Mouse (Mus musculus): ENCODE results near the gene Gbgt1. TPM values are rescaled to one million over a fixed set of nuclear protein-coding genes. Genes with fewer than 3 reads are reported as not detected.

Gbgt1 gene
- polyA plus RNA-seq, 1 experiment from 2014 or later = 3.7 TPM

DNA sequence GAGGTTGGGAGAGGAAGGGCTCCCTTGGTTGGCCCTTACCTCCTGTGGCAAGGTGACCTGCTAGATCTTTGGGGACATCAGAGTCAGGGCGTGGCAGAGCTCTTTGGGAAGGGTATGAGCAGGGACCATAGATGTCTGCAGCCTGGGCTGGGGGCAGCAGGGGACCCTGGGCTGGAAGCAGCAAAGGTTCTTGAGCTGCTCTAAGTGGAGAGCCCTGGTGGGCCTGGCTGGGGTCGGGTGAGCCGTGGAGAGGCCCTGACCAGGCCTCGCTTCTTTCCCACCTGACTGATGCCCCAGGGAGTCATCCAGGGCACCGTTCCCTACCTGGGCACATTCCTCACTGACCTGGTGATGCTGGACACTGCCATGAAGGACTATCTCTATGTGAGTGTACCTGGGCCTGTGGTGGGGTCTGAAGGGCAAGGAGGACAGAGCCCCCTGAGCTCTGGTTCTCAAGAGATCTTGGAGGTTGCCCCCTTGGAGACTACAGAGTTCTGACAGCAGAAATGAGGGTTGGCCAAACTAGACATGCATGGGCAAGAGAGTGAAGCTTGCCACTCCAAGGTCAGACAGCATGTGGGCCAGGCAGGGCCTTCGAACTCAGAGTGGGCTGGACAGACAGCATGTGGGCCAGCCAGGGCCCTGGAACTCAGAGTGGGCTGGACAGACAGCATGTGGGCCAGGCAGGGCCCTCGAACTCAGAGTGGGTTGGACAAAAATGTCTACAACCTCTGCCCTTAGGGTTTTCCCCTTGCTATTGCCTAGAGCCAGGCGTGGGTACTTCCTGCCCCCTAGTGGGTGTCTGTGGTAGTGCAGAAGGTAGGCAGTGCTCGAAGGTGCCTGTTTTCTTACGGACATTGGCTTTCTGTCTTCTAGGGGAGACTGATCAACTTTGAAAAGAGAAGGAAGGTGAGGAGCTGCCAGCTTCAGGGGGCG lies 50.8 kb downstream of the Gbgt1 start:
- peaks cover 53% of the 10 kb centered on the region for H3K36me3 ChIP-seq
- 54% methylated on average over 11 of the region's 11 CpGs for WGBS

DNA sequence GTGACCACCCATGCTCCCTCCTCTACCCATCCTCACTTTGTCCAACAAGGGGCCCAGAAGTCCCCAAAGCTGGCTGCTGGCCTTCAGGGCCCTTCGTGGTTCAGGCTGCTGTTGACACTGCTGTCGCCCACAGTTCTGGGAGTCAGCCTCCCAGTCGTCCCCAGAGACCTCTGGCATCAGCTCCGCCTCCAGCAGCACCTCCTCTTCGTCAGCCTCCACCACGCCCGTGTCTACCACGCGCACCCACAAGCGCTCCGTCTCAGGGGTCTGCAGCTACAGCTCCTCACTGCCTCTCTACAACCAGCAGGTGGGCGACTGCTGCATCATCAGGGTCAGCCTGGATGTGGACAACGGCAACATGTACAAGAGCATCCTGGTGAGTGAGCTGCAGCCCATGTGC lies 52.5 kb downstream of the Gbgt1 start:
- no peak overlapping the region for H3K4me2 ChIP-seq (replicated peaks)
- 93% methylated on average over 13 of the region's 13 CpGs for WGBS
- H3K4me1 ChIP-seq (replicated peaks) = no peaks in the 10 kb centered on the region
- H3K36me3 ChIP-seq = peaks cover 56% of the 10 kb centered on the region
- H3K27ac ChIP-seq = no peak overlapping the region
- ATAC-seq = no peak
- H3K4me3 ChIP-seq (replicated peaks) = no peak overlapping the region
- no peaks in the 10 kb centered on the region for H3K9me3 ChIP-seq
- no peaks in the 10 kb centered on the region for H3K27me3 ChIP-seq (replicated peaks)
- H3K9ac ChIP-seq = no peak overlapping the region

More for the DNA sequence above, 50.8 kb downstream of the Gbgt1 start:
- peak; percentile 64 for ATAC-seq
- no peak overlapping the region for H3K4me3 ChIP-seq (replicated peaks)
- no peak overlapping the region for H3K9ac ChIP-seq
- no peaks in the 10 kb centered on the region for H3K4me1 ChIP-seq (replicated peaks)
- H3K27ac ChIP-seq = no peak overlapping the region
- no peaks in the 10 kb centered on the region for H3K9me3 ChIP-seq
- H3K4me2 ChIP-seq (replicated peaks) = no peak overlapping the region
- H3K27me3 ChIP-seq (replicated peaks) = no peaks in the 10 kb centered on the region

GRCm38 (mm10) chr2:28552301-28552700 lies 55.6 kb downstream of the Gbgt1 start:
- Histone ChIP-seq H3K9me3 (no peaks in the 10 kb centered on the region), H3K36me3 (peaks cover 44% of the 10 kb centered on the region)
- 89% methylated on average over 5 of the region's 5 CpGs for WGBS

More at GRCm38 (mm10) chr2:28552301-28552700, 55.6 kb downstream of the Gbgt1 start:
- Histone ChIP-seq H3K4me2 (replicated peaks) (no peak overlapping the region), H3K4me3 (replicated peaks) (no peak overlapping the region), H3K27me3 (replicated peaks) (no peaks in the 10 kb centered on the region), H3K4me1 (replicated peaks) (no peaks in the 10 kb centered on the region), H3K9ac (no peak overlapping the region), H3K27ac (no peak overlapping the region)
- ATAC-seq = no peak

Other genes starting within 250 kb of the Gbgt1 start
- gene Ppp1r26, start 50.1 kb upstream of the Gbgt1 start, polyA plus RNA-seq (2015; fragmentation: Nextera tagmentation; extraction: Ambion mirVana) = 2.7 and 2.8 TPM in 2 replicates
- gene 1700007K13Rik, start 30.6 kb upstream of the Gbgt1 start, polyA plus RNA-seq (2015; fragmentation: Nextera tagmentation; extraction: Ambion mirVana) = not detected in 2 replicates
- gene Mrps2, start 28.8 kb upstream of the Gbgt1 start, polyA plus RNA-seq (2015; fragmentation: Nextera tagmentation; extraction: Ambion mirVana) = 62.4 and 66.0 TPM in 2 replicates
- 11.8 and 11.9 TPM in 2 replicates for gene Gm10134, start 9.2 kb downstream of the Gbgt1 start, polyA plus RNA-seq (2015; fragmentation: Nextera tagmentation; extraction: Ambion mirVana)
- 27.9 and 28.3 TPM in 2 replicates for gene Ralgds, start 16.2 kb downstream of the Gbgt1 start, polyA plus RNA-seq (2015; fragmentation: Nextera tagmentation; extraction: Ambion mirVana)
- 159 and 428 TPM in 2 replicates for gene Cel, start 66.5 kb downstream of the Gbgt1 start, polyA plus RNA-seq (2015; fragmentation: Nextera tagmentation; extraction: Ambion mirVana)
- gene Gtf3c5, start 86.9 kb downstream of the Gbgt1 start, polyA plus RNA-seq (2015; fragmentation: Nextera tagmentation; extraction: Ambion mirVana) = 31.8 and 33.8 TPM in 2 replicates
- 1.1 and 1.5 TPM in 2 replicates for gene Gfi1b, start 125.1 kb downstream of the Gbgt1 start, polyA plus RNA-seq (2015; fragmentation: Nextera tagmentation; extraction: Ambion mirVana)
- 16.2 and 16.6 TPM in 2 replicates for gene Tsc1, start 144.3 kb downstream of the Gbgt1 start, polyA plus RNA-seq (2015; fragmentation: Nextera tagmentation; extraction: Ambion mirVana)
- gene Spaca9, start 202.8 kb downstream of the Gbgt1 start, polyA plus RNA-seq (2015; fragmentation: Nextera tagmentation; extraction: Ambion mirVana) = 1.0 and 1.2 TPM in 2 replicates
- 0.44 and 0.48 TPM in 2 replicates for gene Ak8, start 203.3 kb downstream of the Gbgt1 start, polyA plus RNA-seq (2015; fragmentation: Nextera tagmentation; extraction: Ambion mirVana)